Mouse (Mus musculus) heart, postnatal 0 days (tissue): ENCODE results near the gene Trim16.

Experiments
- CTCF ChIP-seq: IDR thresholded peaks from 2 replicates; pipeline ENCODE4 v1.5.1; 2016; ENCODE audit warnings: antibody characterized with exemption, control low read depth, low read depth
- EP300 ChIP-seq: IDR thresholded peaks from 2 replicates; pipeline ENCODE4 v1.6.1; 2016; ENCODE audit warnings: antibody characterized with exemption, low read depth

- TF ChIP-seq CTCF (no peak), EP300 (no peak)
These were observed 33.3 kb downstream of the Trim16 start for GRCm38 (mm10) chr11:62853334-62853733.
